Mouse (Mus musculus) cerebellum, adult 9-11 months (tissue): ENCODE data around the gene Kpnb1.

Experiments used
- DNase-seq: peaks from one replicate; pipeline ENCODE4 v3.0.0; 2022

Gene Kpnb1

GRCm38 (mm10) chr11:97187764-97188642 lies at the start of gene Kpnb1:
Gene Kpnb1 (minus strand): TSS chr11:97187881.
- DNase-seq: peak; percentile 100

GRCm38 (mm10) chr11:97232436-97232835 lies 44.8 kb upstream of the Kpnb1 start:
- DNase-seq: peak; percentile 45

DNA sequence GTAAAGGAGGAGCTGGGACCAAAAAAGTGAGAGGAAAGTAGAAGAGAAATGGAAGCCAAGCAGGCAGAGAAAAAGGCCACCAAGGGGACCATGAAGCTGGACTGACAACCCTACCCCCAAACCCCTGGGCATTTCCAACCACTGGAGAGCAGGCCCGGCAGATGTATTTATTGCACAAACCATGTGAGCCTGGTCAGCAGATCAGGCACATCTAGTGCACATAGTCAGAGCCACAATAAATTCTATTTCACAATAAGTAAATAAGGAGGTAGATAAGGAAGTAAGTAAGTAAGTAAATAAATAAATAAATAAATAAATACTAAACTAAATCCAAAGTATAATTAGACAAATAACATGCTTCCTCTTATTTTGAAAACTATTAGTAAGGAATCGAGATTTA lies 41.7 kb upstream of the Kpnb1 start:
- no peak for DNase-seq

DNA sequence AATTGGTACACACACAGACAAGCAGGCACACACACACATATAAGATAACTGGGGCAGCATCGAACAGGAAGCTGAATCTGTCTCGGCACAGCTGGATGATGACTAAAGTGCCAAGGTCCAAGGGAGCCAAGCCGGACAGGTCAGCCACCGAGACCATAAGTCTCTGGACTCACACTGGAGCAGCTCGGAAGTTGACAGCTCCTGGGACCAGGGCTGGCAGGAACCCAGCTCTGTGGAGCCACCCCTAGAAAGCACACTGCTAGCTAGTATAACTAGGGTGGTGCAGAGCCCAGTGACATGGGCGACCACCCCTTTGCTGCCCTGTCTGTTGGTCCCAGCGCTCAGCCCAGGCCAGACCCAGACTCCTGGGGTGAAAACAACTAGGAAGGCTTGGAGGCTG lies 41.3 kb upstream of the Kpnb1 start:
- no peak for DNase-seq

DNA sequence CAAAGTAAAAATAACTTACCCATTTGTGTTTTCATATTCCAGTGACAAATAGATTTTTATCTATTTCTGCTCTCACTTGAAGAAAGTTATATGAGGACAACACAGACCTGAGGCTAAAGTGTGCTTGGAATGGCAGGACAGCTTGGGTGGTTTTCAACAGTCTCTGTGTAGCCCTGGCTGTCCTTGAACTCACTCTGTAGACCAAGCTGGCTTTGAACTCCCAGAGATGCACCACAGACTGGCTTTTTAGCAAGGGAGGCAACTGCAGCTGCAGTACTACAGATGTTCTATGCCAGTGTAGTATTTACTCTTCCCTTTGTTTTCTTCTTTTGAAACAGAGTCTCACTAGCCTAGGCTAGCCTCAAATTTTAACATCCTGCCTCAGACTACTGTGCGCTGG lies 38.5 kb upstream of the Kpnb1 start:
- no peak for DNase-seq

GRCm38 (mm10) chr11:97223485-97223884 lies 35.8 kb upstream of the Kpnb1 start:
- no peak for DNase-seq

DNA sequence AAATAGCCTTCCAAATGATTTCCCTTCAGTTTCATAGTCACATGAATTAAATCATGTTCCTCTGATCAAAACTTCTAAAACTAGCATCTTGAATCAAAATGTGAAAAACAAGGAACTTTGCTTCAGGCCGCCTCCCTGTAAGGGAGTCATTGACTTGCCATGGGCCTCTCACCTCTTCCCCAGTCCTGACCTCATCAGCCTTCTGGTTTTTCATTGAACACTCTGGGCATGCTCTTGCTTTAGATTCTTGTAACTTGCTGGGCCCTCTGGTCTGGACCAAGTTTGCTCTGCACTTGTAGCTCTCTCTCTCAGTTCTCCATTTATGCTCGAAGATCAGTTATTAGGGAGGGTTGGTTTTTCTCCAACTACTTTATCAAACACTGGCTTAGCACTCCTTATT lies 33.9 kb upstream of the Kpnb1 start:
- DNase-seq: no peak

DNA sequence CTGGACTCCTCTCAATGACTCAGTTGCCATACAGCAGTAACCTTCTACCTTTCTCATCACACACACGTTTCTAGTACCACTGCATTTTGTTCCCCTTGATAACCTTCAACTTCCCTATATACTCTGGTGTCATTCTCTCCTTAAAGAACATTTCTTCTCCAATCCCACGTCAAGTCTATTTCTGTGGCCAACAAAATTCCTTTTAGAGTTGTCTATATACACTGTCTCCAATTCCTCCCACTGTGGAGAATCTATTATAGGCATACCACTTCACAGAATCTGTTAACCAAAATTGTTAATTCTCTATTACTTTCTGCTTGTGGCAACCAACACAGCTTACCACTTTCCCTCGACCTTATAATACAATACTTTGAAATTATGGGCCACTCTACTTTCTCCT lies 32.5 kb upstream of the Kpnb1 start:
- DNase-seq: no peak

DNA sequence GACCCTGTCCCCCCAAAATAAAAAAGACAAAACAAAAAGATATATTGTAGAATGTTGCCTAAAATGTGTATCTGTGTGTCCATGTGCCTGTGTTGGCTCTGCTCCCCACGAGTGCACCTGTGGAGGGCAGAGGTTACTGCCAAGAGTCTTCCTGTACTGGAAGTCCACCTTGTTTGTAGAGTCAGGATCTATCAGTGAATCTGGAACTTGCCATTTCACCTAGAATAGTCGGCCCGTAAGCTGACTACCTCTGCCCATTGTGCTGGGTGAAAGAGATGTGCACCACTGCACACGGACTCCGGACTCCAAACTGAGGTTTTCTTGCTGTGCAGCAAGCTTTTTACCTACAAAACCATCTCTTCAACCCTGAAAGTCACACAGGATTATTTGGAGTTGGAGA lies 26.7 kb upstream of the Kpnb1 start:
- no peak for DNase-seq

GRCm38 (mm10) chr11:97210728-97211400 lies 23.2 kb upstream of the Kpnb1 start:
- DNase-seq: no peak

- no peak for DNase-seq
These were observed 19.3 kb upstream of the Kpnb1 start for GRCm38 (mm10) chr11:97207011-97207422.

GRCm38 (mm10) chr11:97199519-97199918 lies 11.8 kb upstream of the Kpnb1 start:
- DNase-seq: no peak

- DNase-seq: no peak
These were observed 10.9 kb upstream of the Kpnb1 start for GRCm38 (mm10) chr11:97198601-97199000.

DNA sequence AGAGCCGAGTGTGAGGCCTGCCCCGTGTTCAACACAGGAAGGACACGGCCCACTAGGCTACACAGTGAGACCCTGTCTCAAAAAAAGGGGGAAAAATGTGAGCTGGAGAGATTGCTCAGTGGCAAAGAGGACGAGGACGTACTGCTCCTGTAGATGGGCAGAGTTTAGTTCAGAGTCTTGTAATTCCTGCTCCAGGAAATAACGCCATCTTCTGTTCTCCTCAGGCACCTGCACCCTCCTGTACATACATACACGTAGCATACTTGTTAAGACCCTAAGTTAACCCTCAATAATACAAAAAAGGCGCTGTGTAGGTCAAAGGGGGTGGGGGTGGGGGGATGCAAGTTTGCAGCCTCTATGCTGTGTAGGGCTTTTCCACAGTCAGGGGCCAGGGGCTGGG lies 9.3 kb upstream of the Kpnb1 start:
- no peak for DNase-seq

GRCm38 (mm10) chr11:97196541-97196940 lies 8.9 kb upstream of the Kpnb1 start:
- no peak for DNase-seq

DNA sequence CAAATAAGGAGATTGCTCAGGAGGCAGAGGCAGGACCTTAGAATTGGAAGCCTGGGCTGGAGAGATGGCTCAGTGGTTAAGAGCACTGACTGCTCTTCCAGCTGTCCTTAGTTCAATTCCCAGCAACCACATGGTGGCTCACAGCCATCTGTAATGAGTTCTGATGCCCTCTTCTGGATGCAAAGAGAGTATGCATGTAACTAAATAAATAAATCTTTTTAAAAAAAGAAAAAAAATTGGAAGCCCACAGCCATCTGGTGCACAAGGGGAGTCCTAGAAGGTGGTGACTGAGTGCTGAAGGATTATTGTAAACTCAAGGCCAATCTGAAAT lies 4.9 kb upstream of the Kpnb1 start:
- no peak for DNase-seq

- DNase-seq: no peak
These were observed 4.4 kb upstream of the Kpnb1 start for GRCm38 (mm10) chr11:97191915-97192620.

DNA sequence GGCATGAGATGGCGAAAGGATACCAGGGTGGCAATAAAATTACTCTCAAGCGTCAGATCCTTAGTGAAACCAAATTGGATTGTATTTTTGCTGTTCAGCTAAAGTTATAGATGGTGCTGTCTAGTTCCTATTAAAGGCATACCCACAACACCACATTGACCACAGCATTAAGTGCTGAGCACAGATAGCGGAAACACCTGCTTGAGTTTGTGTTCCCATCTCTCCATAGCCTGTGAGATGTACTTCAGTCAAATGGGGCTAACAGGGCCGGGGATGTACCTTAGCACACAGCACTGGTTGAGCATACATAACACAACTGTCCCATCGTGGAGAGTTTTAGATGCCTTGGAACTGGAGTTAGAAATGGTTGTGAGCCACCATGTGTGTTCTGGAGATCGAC lies 3.3 kb upstream of the Kpnb1 start:
- DNase-seq: no peak

GRCm38 (mm10) chr11:97189645-97190044 lies 2.0 kb upstream of the Kpnb1 start:
- peak; percentile 33 for DNase-seq

DNA sequence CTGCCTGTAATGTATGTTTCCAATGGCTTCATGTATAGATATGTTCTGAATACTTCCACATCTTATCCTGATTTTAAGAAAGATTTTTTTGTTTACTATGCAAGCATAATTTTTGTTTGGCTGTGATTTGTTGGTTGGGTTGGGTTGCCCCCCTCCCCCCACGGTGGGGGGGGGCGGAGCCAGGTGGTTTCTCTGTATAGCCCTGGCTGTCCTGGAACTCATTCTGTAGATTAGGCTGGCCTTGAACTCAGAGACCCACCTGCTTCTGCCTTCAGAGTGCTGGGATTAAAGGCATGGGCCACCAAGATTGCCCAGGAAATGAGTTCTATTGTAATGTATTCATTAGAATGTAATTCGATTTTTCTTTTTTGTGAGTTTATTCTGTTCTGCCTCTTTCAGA lies 1.6 kb upstream of the Kpnb1 start:
- peak; percentile 40 for DNase-seq

GRCm38 (mm10) chr11:97188643-97188955 lies 918 bp upstream of the Kpnb1 start:
- DNase-seq: no peak

DNA sequence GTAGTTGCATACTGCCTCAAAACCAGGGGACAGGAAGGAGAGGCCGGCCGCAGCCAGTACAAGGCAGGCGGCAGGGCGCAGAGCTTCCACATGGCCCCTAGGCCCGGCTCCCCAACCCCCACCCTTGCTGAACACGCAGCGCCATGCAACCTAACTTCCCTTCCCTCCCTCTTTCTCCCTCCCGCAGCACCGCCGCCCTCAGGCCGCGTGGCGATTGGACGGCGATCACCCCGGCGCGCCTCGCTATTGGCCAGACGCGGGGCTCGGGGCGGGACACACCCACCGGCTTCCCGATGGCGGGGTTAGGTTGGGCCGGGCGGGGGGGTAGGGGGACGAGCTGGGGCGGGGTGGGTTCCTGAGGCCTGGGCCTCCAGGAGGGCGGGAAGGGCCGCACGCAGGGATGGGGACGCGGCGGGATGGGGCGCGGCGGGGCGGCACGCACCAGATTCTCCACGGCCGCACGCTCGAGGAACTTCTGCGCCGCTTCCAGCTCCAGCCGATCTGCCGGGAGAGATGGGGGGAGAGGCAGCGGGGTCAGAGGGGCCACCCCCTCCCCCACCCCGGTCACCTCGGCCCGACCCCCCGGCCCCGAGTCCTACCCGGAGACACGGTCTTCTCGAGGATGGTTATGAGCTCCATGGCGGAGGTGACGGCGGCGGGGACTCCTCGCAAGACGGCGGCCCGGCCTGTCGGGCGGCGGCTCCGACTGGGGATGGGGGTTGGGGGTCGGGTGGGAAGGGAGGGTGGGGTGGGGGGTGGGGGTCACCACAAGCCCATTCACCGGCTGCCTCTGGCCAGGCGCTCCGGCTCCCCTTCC lies 526 bp downstream of the Kpnb1 start:
- peak; percentile 98 for DNase-seq
